Mouse (Mus musculus) thymus, adult 2 months (tissue): ENCODE measurements around the gene Sh3d21.

Source experiments
- CTCF ChIP-seq: fragments of 200-500 bp; IDR thresholded peaks from 2 replicates; pipeline ENCODE4 v1.5.1; 2012; ENCODE audit warnings: mild to moderate bottlenecking, control low read depth, low read length, moderate library complexity, borderline replicate concordance; ENCODE audit not compliant: control insufficient read depth, poor library complexity, insufficient read depth; ENCODE audit errors: extremely low read depth
- POLR2A ChIP-seq: fragments of 200-500 bp; IDR thresholded peaks from 2 replicates; pipeline ENCODE4 v1.6.1; 2012; ENCODE audit warnings: mild to moderate bottlenecking, low read length, control low read depth, moderate library complexity; ENCODE audit not compliant: control insufficient read depth, poor library complexity, insufficient read depth; ENCODE audit errors: extremely low read depth

DNA sequence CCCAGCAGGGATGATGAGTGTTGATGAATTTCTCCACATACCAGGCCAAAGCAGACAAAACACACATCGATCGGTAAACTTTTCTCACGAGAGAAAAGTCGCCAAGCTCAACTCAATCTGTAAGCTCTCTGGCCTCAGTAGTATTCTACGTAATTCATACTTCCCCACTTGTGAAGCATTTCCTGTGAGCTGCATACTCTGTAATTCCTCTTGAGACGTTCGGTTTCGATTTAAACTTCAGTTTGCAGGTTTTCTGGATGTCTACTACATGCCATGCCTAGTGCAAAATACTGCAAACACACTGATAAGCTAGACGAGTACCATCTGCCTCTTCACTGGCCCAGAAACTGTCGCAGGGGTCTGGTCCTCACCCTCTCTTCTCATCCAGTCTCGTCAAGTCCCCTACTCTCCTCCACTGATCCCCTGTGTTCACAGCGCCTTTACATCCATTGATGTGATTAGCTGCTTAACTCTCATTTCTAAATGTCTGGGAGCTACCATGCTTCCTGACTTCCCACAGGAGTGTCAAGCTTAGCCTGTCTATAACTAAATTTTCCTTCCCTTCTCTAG lies 41.5 kb upstream of the Sh3d21 start:
- no peak for TF ChIP-seq POLR2A
- TF ChIP-seq CTCF: no peak
